Mouse (Mus musculus) bone marrow macrophage, adult 2 months (primary cell): ENCODE results near the gene Kif1c.
"Not testable (repeated sequence)": the region's sequence is repeated elsewhere in the genome, so short reads cannot be mapped to it uniquely, and the experiment has no call there.

ENCODE experiments used
- CTCF ChIP-seq: IDR thresholded peaks from 2 replicates; pipeline ENCODE4 v1.5.1; 2012; ENCODE audit warnings: low read depth, mild to moderate bottlenecking, low read length, moderate library complexity
- POLR2A ChIP-seq: IDR thresholded peaks from 2 replicates; pipeline ENCODE4 v1.6.1; 2012; ENCODE audit warnings: mild to moderate bottlenecking, low read depth, low read length, borderline replicate concordance

DNA sequence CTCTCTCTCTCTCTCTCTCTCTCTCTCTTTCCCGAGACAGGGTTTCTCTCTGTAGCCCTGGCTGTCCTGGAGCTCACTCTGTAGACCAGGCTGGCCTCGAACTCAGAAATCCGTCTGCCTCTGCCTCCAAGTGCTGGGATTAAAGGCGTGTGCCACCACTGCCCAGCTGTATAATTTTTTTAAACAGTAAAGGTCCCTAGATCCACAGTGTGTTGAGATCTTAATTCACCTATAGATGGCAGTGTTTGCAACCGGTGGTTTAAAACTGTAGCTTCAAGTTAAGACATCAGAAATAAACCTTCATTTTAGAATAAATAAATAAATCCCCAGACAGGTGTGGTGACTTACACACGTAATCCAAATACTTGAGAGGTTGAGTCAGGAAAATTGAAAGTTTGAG is 77.7 kb downstream of the Kif1c start:
- not testable (repeated sequence) for TF ChIP-seq CTCF, POLR2A
